Mouse (Mus musculus): ENCODE data around the gene Fut2. TPM values are rescaled to one million over a fixed set of nuclear protein-coding genes. Genes with fewer than 3 reads are reported as not detected.
A peak's percentile ranks its signal among the peaks of the same experiment; 100 is the strongest.

The Fut2 gene
- total RNA-seq, 1 experiment, result 0.27 TPM

- no peak for TF ChIP-seq HCFC1 (IDR thresholded peaks at IDR 0.05; ENCODE audit: borderline replicate concordance, insufficient read depth, low read length)
- no peak for TF ChIP-seq ZC3H11A (IDR thresholded peaks at IDR 0.05; ENCODE audit: borderline replicate concordance, low read depth, low read length)
- TF ChIP-seq CHD2 (IDR thresholded peaks at IDR 0.05; ENCODE audit: low read depth, low read length), result no peak
- TF ChIP-seq ZNF384 (IDR thresholded peaks at IDR 0.05; ENCODE audit: low read depth, low read length), result no peak
- TF ChIP-seq MAFK (IDR thresholded peaks at IDR 0.05; ENCODE audit: insufficient read depth, low read depth, low read length), result no peak
- in situ Hi-C loops (cut with MboI; ENCODE audit: low sequenced_read_pairs in 2 of 2, unreplicated experiment in 2 of 2), result no loop called here
- Histone ChIP-seq H3K36me3 (ENCODE audit: control insufficient read depth, insufficient read depth, low read length, poor library complexity, severe bottlenecking) (no peaks in the 10 kb centered on the region), H3K4me3 (ENCODE audit: insufficient read depth in 1 of 2, low read depth in 1 of 2, low read length in 2 of 2, poor library complexity in 1 of 2, severe bottlenecking in 1 of 2) (no peak overlapping the region), H3K9me3 (ENCODE audit: control insufficient read depth, insufficient read depth, low read depth, low read length) (no peaks in the 10 kb centered on the region), H3K9ac (ENCODE audit: insufficient read depth, low read depth, low read length, poor library complexity, severe bottlenecking) (peak overlapping the region; percentile 18; the same call in 1 of the 2 replicates), H3K27ac (ENCODE audit: insufficient read depth, low read depth, low read length, poor library complexity, severe bottlenecking) (no peak overlapping the region), H3K4me1 (ENCODE audit: control insufficient read depth in 2 of 2, insufficient read depth in 2 of 2, low read length in 2 of 2, poor library complexity in 1 of 2) (peaks cover 0 to 12% of the 10 kb centered on the region in 2 experiments; a peak in 2 of 4 replicates)
- DNase-seq (ENCODE audit: low read depth, low spot score), result no peak
Measured at GRCm38 (mm10) chr7:45701607-45702006, 35.4 kb upstream of the Fut2 start.

GRCm38 (mm10) chr7:45701072-45701471 lies 34.9 kb upstream of the Fut2 start:
- in situ Hi-C loops (cut with MboI; ENCODE audit: low sequenced_read_pairs in 2 of 2, unreplicated experiment in 2 of 2), result no loop called here
- H3K9ac ChIP-seq (ENCODE audit: insufficient read depth, low read depth, low read length, poor library complexity, severe bottlenecking), result peak overlapping the region; percentile 59; the same call in 1 of the 2 replicates
- no peak for DNase-seq (ENCODE audit: low read depth, low spot score)
- H3K36me3 ChIP-seq (ENCODE audit: control insufficient read depth, insufficient read depth, low read length, poor library complexity, severe bottlenecking), result no peaks in the 10 kb centered on the region
- H3K27ac ChIP-seq (ENCODE audit: insufficient read depth, low read depth, low read length, poor library complexity, severe bottlenecking), result no peak overlapping the region
- no peaks in the 10 kb centered on the region for H3K9me3 ChIP-seq (ENCODE audit: control insufficient read depth, insufficient read depth, low read depth, low read length)
- peaks cover 0 to 12% of the 10 kb centered on the region in 2 experiments; a peak in 2 of 4 replicates for H3K4me1 ChIP-seq (ENCODE audit: control insufficient read depth in 2 of 2, insufficient read depth in 2 of 2, low read length in 2 of 2, poor library complexity in 1 of 2)
- no peak for TF ChIP-seq ZNF384 (IDR thresholded peaks at IDR 0.05; ENCODE audit: low read depth, low read length)
- no peak for TF ChIP-seq MAFK (IDR thresholded peaks at IDR 0.05; ENCODE audit: insufficient read depth, low read depth, low read length)
- no peak for TF ChIP-seq ZC3H11A (IDR thresholded peaks at IDR 0.05; ENCODE audit: borderline replicate concordance, low read depth, low read length)
- no peak for TF ChIP-seq HCFC1 (IDR thresholded peaks at IDR 0.05; ENCODE audit: borderline replicate concordance, insufficient read depth, low read length)
- TF ChIP-seq CHD2 (IDR thresholded peaks at IDR 0.05; ENCODE audit: low read depth, low read length), result no peak
- peak overlapping the region; percentile 41 to 53; a peak in 3 of 4 replicates for H3K4me3 ChIP-seq (ENCODE audit: insufficient read depth in 1 of 2, low read depth in 1 of 2, low read length in 2 of 2, poor library complexity in 1 of 2, severe bottlenecking in 1 of 2)

GRCm38 (mm10) chr7:45700301-45701015 lies 34.3 kb upstream of the Fut2 start:
- TF ChIP-seq HCFC1 (IDR thresholded peaks at IDR 0.05; ENCODE audit: borderline replicate concordance, insufficient read depth, low read length) (peak; percentile 99), MAFK (IDR thresholded peaks at IDR 0.05; ENCODE audit: insufficient read depth, low read depth, low read length) (no peak)
- no peaks in the 10 kb centered on the region for H3K9me3 ChIP-seq (ENCODE audit: control insufficient read depth, insufficient read depth, low read depth, low read length)
- H3K9ac ChIP-seq (ENCODE audit: insufficient read depth, low read depth, low read length, poor library complexity, severe bottlenecking), result peak overlapping the region; percentile 29; the same call in 1 of the 2 replicates
- H3K27ac ChIP-seq (ENCODE audit: insufficient read depth, low read depth, low read length, poor library complexity, severe bottlenecking), result no peak overlapping the region
- H3K4me3 ChIP-seq (ENCODE audit: insufficient read depth in 1 of 2, low read depth in 1 of 2, low read length in 2 of 2, poor library complexity in 1 of 2, severe bottlenecking in 1 of 2), result peak overlapping the region; percentile 53 to 59
- H3K36me3 ChIP-seq (ENCODE audit: control insufficient read depth, insufficient read depth, low read length, poor library complexity, severe bottlenecking), result no peaks in the 10 kb centered on the region
- in situ Hi-C loops (cut with MboI; ENCODE audit: low sequenced_read_pairs in 2 of 2, unreplicated experiment in 2 of 2), result no loop called here
- H3K4me1 ChIP-seq (ENCODE audit: control insufficient read depth in 2 of 2, insufficient read depth in 2 of 2, low read length in 2 of 2, poor library complexity in 1 of 2), result peaks cover 0 to 9% of the 10 kb centered on the region in 2 experiments; a peak in 2 of 4 replicates
- no peak for DNase-seq (ENCODE audit: low read depth, low spot score)

GRCm38 (mm10) chr7:45699523-45700141 lies 33.4 kb upstream of the Fut2 start, which contains the start of gene Car11:
Car11 (plus strand) TSS chr7:45699843.
- in situ Hi-C loops (cut with MboI; ENCODE audit: low sequenced_read_pairs in 2 of 2, unreplicated experiment in 2 of 2), result no loop called here
- TF ChIP-seq MAFK (IDR thresholded peaks at IDR 0.05; ENCODE audit: insufficient read depth, low read depth, low read length), result no peak
- TF ChIP-seq CHD2 (IDR thresholded peaks at IDR 0.05; ENCODE audit: low read depth, low read length), result no peak
- no peak for TF ChIP-seq ZNF384 (IDR thresholded peaks at IDR 0.05; ENCODE audit: low read depth, low read length)
- TF ChIP-seq HCFC1 (IDR thresholded peaks at IDR 0.05; ENCODE audit: borderline replicate concordance, insufficient read depth, low read length), result no peak
- no peak for TF ChIP-seq ZC3H11A (IDR thresholded peaks at IDR 0.05; ENCODE audit: borderline replicate concordance, low read depth, low read length)
- peak within 1 kb of the TSS; percentile 29 for H3K9ac ChIP-seq (ENCODE audit: insufficient read depth, low read depth, low read length, poor library complexity, severe bottlenecking)
- peaks cover 0 to 8% of the 10 kb centered on the region in 2 experiments; a peak in 1 of 4 replicates for H3K4me1 ChIP-seq (ENCODE audit: control insufficient read depth in 2 of 2, insufficient read depth in 2 of 2, low read length in 2 of 2, poor library complexity in 1 of 2)
- H3K4me3 ChIP-seq (ENCODE audit: insufficient read depth in 1 of 2, low read depth in 1 of 2, low read length in 2 of 2, poor library complexity in 1 of 2, severe bottlenecking in 1 of 2), result peak within 1 kb of the TSS; percentile 53 to 59
- no peaks in the 10 kb centered on the region for H3K9me3 ChIP-seq (ENCODE audit: control insufficient read depth, insufficient read depth, low read depth, low read length)
- H3K36me3 ChIP-seq (ENCODE audit: control insufficient read depth, insufficient read depth, low read length, poor library complexity, severe bottlenecking), result no peaks in the 10 kb centered on the region
- no peak within 1 kb of the TSS for H3K27ac ChIP-seq (ENCODE audit: insufficient read depth, low read depth, low read length, poor library complexity, severe bottlenecking)
- DNase-seq (ENCODE audit: low read depth, low spot score), result no peak
